Mouse (Mus musculus) neural tube, embryonic 14.5 days (tissue): ENCODE data around the gene AI597479. TPM values are rescaled to one million over a fixed set of nuclear protein-coding genes. Genes with fewer than 3 reads are reported as not detected.
A peak's percentile ranks its signal among the peaks of the same experiment; 100 is the strongest.

Experiments used
- ATAC-seq: fragments of 200-750 bp; cut with Nextera tagmentation; 2 replicates; pipeline ENCODE4 v1.8.0; 2017; ENCODE audit warnings: low read depth, mild to moderate bottlenecking, moderate TSS enrichment, moderate library complexity
- H3K27ac ChIP-seq: fragments of 300-500 bp; sonication (generic); 2 replicates; pipeline ENCODE4 v1.5.1; 2014; ENCODE audit warnings: low read depth, mild to moderate bottlenecking, control low read depth, low read length, moderate library complexity, mixed read lengths
- H3K27me3 ChIP-seq: fragments of 300-500 bp; sonication (generic); 2 replicates; pipeline ENCODE4 v1.6.1; 2014; ENCODE audit warnings: low read length; ENCODE audit not compliant: control insufficient read depth, insufficient read depth
- H3K36me3 ChIP-seq: fragments of 300-500 bp; sonication (generic); 2 replicates; pipeline ENCODE4 v1.6.1; 2014; ENCODE audit warnings: low read length, mixed read lengths; ENCODE audit not compliant: control insufficient read depth, insufficient read depth
- H3K4me1 ChIP-seq: fragments of 300-500 bp; sonication (generic); 2 replicates; pipeline ENCODE4 v1.6.1; 2014; ENCODE audit warnings: low read length; ENCODE audit not compliant: control insufficient read depth, insufficient read depth
- H3K4me2 ChIP-seq: fragments of 300-500 bp; sonication (generic); 2 replicates; pipeline ENCODE4 v1.6.1; 2014; ENCODE audit warnings: mild to moderate bottlenecking, low read depth, low read length, control low read depth
- H3K4me3 ChIP-seq: fragments of 300-500 bp; sonication (generic); 2 replicates; pipeline ENCODE4 v1.5.1; 2014; ENCODE audit warnings: low read depth, low read length, control low read depth, mixed read lengths
- H3K9ac ChIP-seq: fragments of 300-500 bp; sonication (generic); replicated peaks from 2 replicates; pipeline ENCODE4 v1.6.1; 2014; ENCODE audit warnings: low read depth, mild to moderate bottlenecking, control low read depth, low read length, mixed read lengths
- H3K9me3 ChIP-seq: fragments of 300-500 bp; sonication (generic); 2 replicates; pipeline ENCODE4 v1.6.1; 2016; ENCODE audit warnings: low read length; ENCODE audit not compliant: control insufficient read depth
- WGBS: fragments of 180-500 bp; shearing (Covaris S2); extraction: QIAGEN DNeasy Blood & Tissue Kit; methylation state at CpG from one replicate; pipeline ENCODE4 v1.1.7; 2014; 5-methylcytosine and 5-hydroxymethylcytosine counted together
- polyA plus RNA-seq: library from polyadenylated mRNA; unstranded; fragments of >200 nt; fragmentation: Nextera tagmentation; extraction: Ambion mirVana; gene quantifications from 2 replicates; pipeline ENCODE4 v1.2.1, GENCODE M21; 2014

Gene AI597479
- polyA plus RNA-seq, 1 experiment from 2014 or later = 43.4 TPM

DNA sequence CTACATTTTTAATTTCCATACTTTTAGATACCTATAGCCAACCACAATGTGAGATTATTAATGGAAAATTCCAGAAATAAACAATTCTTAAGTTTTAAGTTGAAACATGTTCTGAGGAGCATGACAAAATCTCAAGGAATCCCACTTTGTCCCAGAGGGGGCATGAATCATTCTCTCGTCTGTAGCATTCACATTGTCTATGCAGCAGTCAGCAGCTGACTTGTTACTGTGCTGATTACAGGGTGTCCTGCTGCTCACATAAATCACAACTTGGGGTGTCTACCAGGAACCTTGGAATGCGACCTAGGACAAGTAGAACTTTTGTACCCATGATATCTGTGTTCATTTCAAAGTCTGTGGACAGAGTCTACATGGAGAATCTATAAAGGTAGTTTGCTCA, 49.0 kb downstream of the AI597479 start:
- no peaks in the 10 kb centered on the region for H3K27me3 ChIP-seq
- H3K36me3 ChIP-seq = no peaks in the 10 kb centered on the region
- no peak overlapping the region for H3K4me3 ChIP-seq
- H3K27ac ChIP-seq = no peak overlapping the region
- H3K9ac ChIP-seq = no peak overlapping the region
- WGBS = 56% methylated on average over 2 of the region's 2 CpGs
- no peaks in the 10 kb centered on the region for H3K9me3 ChIP-seq
- H3K4me2 ChIP-seq = no peak overlapping the region
- ATAC-seq = no peak
- no peaks in the 10 kb centered on the region for H3K4me1 ChIP-seq

DNA sequence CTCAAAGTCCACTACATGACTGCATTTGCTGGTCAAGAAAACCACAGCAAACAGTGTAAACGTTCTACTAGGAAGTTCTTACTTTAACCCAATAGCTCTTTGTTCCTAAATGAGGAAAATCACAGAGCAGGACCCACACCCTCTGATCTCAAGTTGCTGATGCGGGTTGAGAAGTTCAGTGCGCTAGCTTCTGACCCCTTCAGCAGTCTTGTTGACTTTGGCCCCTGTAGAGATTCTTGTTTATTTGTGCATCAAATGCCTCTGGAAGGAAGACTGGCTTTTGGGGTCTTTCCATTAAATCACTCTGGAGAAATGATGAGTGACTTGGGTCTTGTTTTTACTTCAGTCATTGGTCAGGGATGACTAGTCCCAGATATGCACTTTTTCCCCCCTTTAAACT, 51.7 kb downstream of the AI597479 start:
- no peak overlapping the region for H3K9ac ChIP-seq
- H3K27ac ChIP-seq = no peak overlapping the region
- no peak overlapping the region for H3K4me2 ChIP-seq
- ATAC-seq = no peak
- WGBS = 78% methylated on average over 3 of the region's 3 CpGs
- no peaks in the 10 kb centered on the region for H3K36me3 ChIP-seq
- H3K9me3 ChIP-seq = no peaks in the 10 kb centered on the region
- H3K4me1 ChIP-seq = no peaks in the 10 kb centered on the region
- H3K4me3 ChIP-seq = no peak overlapping the region
- H3K27me3 ChIP-seq = no peaks in the 10 kb centered on the region

DNA sequence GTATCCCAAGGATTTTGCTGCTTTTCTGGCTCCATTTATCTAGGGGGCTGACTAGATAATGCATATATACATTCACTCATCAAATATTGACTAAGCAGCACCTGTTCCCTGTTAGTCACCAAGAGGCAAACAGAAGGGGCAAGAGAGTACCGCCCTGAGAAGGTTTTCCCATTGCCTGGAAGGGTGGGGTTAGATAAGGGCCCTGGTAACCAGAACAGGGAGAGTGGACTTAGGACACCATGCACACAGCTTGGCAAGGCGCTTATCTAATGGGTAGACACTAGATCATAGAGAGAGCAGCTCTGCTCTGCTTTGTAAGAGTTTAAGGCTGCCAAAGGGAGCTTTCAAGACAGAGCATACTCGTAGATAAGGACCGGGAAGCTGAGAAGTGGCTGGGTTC, 54.1 kb downstream of the AI597479 start:
- Histone ChIP-seq H3K36me3 (no peaks in the 10 kb centered on the region), H3K4me2 (no peak overlapping the region), H3K9me3 (no peaks in the 10 kb centered on the region), H3K9ac (no peak overlapping the region), H3K27ac (no peak overlapping the region), H3K27me3 (no peaks in the 10 kb centered on the region), H3K4me3 (no peak overlapping the region), H3K4me1 (no peaks in the 10 kb centered on the region)
- WGBS = 87% methylated on average over 4 of the region's 4 CpGs
- no peak for ATAC-seq

DNA sequence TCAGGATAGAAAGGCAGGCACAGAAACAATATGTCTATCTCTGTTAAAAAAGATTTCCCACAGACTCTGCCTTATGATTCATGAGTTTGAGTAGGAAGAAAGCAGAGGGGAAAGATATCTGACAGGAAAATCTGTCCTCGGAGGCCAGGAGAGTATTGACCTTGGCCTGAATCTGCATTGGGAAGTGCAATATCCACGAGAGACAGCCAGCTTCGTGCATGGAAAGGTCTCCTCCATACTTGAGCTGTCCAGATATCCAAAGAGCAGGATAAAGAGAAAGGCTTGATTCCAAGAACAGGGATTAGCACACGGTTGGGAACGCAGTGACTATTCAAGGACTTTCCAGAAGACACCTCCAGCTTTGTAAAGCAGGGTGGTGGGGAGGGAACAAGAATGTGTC, 55.0 kb downstream of the AI597479 start:
- Histone ChIP-seq H3K27ac (no peak overlapping the region), H3K9ac (no peak overlapping the region), H3K4me1 (no peaks in the 10 kb centered on the region), H3K4me3 (no peak overlapping the region), H3K9me3 (no peaks in the 10 kb centered on the region), H3K4me2 (no peak overlapping the region), H3K36me3 (no peaks in the 10 kb centered on the region), H3K27me3 (no peaks in the 10 kb centered on the region)
- 86% methylated on average over 5 of the region's 5 CpGs for WGBS
- no peak for ATAC-seq

DNA sequence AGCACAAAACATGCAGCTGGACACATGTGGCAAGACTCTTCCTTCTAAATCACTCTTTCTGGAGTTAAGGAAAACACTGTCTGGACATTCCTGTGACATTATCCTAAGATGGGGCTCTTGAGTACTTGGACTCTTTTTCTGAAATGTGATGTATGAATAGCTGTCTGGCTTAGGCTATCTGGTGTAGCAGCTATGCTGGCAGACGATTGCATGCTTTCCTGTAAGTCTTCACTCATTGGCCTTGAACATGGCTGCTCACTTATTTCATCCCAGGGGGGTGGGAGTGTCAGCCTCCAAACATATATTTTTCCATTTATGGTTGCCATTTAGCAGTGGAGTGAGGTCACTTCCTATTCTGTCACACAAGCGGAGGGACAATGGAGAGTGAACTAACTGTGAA, 56.0 kb downstream of the AI597479 start:
- ATAC-seq = no peak
- H3K4me1 ChIP-seq = no peaks in the 10 kb centered on the region
- no peak overlapping the region for H3K9ac ChIP-seq
- H3K4me2 ChIP-seq = no peak overlapping the region
- H3K27ac ChIP-seq = no peak overlapping the region
- no peaks in the 10 kb centered on the region for H3K9me3 ChIP-seq
- WGBS = 70% methylated on average over 2 of the region's 2 CpGs
- H3K36me3 ChIP-seq = no peaks in the 10 kb centered on the region
- H3K4me3 ChIP-seq = no peak overlapping the region
- H3K27me3 ChIP-seq = no peaks in the 10 kb centered on the region

DNA sequence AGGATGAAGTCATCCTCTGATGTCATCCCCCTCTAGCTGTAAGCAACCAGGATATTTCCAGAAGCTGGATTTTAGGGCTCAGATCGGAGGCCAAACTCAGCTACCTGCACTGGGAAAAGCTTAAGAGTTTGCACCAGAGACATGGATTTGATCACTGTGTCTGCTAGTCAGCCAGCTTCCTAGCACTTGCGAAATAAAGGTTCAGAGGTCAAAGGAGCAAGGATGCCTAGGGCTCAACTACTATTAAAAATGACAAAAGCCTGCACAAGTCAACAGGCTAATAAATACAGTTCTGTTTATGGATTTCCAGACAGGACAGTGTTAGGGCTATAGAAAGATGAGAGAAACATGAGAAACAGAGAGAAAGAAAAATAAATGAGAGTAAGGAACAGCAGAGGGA, 59.4 kb downstream of the AI597479 start:
- H3K9ac ChIP-seq = no peak overlapping the region
- 88% methylated on average over 2 of the region's 2 CpGs for WGBS
- ATAC-seq = no peak
- H3K36me3 ChIP-seq = no peaks in the 10 kb centered on the region
- no peak overlapping the region for H3K4me3 ChIP-seq
- no peak overlapping the region for H3K27ac ChIP-seq
- H3K9me3 ChIP-seq = no peaks in the 10 kb centered on the region
- H3K4me1 ChIP-seq = no peaks in the 10 kb centered on the region
- no peaks in the 10 kb centered on the region for H3K27me3 ChIP-seq
- H3K4me2 ChIP-seq = no peak overlapping the region

DNA sequence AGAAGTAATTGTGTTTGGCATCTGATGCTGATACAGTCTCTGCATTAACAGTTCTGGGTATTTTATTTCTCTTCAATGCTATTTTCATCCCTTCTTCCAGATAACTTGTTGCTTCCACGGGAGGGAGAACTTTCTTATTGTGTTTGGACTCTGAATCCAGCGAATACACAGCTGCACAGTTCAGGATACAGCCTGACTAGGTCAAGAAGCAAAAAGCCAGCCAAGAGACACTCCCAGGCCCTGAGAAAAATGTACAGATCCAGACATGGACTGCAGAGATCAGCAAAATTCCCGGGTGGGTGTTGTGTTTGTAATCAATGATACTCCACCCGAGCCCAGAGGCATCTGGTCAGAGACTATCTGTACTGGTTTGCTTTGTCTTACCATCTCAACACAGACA, 60.9 kb downstream of the AI597479 start:
- Histone ChIP-seq H3K27me3 (no peaks in the 10 kb centered on the region), H3K4me1 (no peaks in the 10 kb centered on the region), H3K4me3 (no peak overlapping the region), H3K9me3 (no peaks in the 10 kb centered on the region), H3K27ac (no peak overlapping the region), H3K9ac (no peak overlapping the region), H3K4me2 (no peak overlapping the region), H3K36me3 (no peaks in the 10 kb centered on the region)
- WGBS = 67% methylated on average over 4 of the region's 4 CpGs
- no peak for ATAC-seq

DNA sequence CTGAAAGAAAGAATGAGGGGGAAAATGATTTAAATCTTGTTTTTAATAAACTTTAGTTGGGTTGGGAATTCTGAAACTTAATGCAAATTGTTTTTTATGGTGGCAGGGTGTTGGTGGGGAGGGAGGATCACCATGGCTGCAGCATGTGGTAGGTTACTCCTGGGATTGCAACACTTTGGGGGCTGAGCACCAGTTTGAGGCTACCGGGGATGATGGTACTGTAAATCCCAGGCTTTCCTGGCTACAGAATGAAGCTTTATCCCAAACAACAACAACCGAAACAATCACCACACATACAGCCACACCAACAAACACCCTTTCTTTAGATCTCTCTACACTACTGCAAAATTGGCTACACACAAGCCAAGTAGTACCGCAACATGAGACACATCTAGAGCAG, 63.9 kb downstream of the AI597479 start:
- WGBS = 87% methylated on average over 3 of the region's 3 CpGs
- no peaks in the 10 kb centered on the region for H3K27me3 ChIP-seq
- H3K4me2 ChIP-seq = peak overlapping the region; percentile 86
- no peak for ATAC-seq
- H3K4me1 ChIP-seq = no peaks in the 10 kb centered on the region
- H3K36me3 ChIP-seq = no peaks in the 10 kb centered on the region
- no peaks in the 10 kb centered on the region for H3K9me3 ChIP-seq
- no peak overlapping the region for H3K27ac ChIP-seq
- peak overlapping the region; percentile 74; the same call in 1 of the 2 replicates for H3K4me3 ChIP-seq
- no peak overlapping the region for H3K9ac ChIP-seq

DNA sequence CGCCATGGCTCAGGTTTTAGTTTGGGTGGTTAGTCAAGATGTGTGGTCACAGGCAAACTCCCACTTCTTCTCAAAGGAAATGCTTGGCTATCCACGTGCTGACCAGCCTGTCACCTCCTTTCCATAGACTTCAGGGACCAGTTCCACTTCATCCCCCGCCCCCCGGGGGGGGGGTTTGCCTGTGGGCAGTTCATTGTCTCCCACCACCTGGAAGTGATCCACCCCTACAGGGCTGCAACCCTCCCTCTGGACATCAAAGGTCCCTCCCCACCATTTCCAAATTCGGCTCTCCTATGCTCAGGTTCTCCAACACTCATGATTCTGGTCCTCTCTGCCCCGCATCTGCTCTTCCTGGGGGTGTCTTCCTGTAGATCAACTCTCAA, 64.6 kb downstream of the AI597479 start:
- Histone ChIP-seq H3K27me3 (no peaks in the 10 kb centered on the region), H3K4me1 (no peaks in the 10 kb centered on the region), H3K4me3 (peak overlapping the region; percentile 74), H3K9me3 (no peaks in the 10 kb centered on the region), H3K36me3 (no peaks in the 10 kb centered on the region), H3K27ac (no peak overlapping the region), H3K4me2 (peak overlapping the region; percentile 86), H3K9ac (peak overlapping the region; percentile 87)
- peak; percentile 42 for ATAC-seq
- 7% methylated on average over 4 of the region's 6 CpGs for WGBS
